Mouse (Mus musculus): ENCODE data around the gene Syap1. TPM values are rescaled to one million over a fixed set of nuclear protein-coding genes. Genes with fewer than 3 reads are reported as not detected.
A peak's percentile ranks its signal among the peaks of the same experiment; 100 is the strongest.

Gene Syap1
- polyA plus RNA-seq, 1 experiment from 2014 or later: 47.1 TPM

- Histone ChIP-seq H3K36me3 (no peaks in the 10 kb centered on the region), H3K27me3 (no peaks in the 10 kb centered on the region), H3K9me3 (replicated peaks) (no peaks in the 10 kb centered on the region), H3K9ac (no peak overlapping the region), H3K27ac (replicated peaks) (no peak overlapping the region), H3K4me2 (replicated peaks) (no peak overlapping the region), H3K4me3 (replicated peaks) (peak overlapping the region; percentile 60), H3K4me1 (no peaks in the 10 kb centered on the region)
- no peak for ATAC-seq (ENCODE audit: insufficient number of reproducible peaks, low FRiP score, low TSS enrichment, low read depth)
- 34% methylated on average over 5 of the region's 5 CpGs for WGBS
Measured at GRCm38 (mm10) chrX:162829741-162830140, 58.5 kb downstream of the Syap1 start.

- H3K4me2 ChIP-seq (replicated peaks): peak within 1 kb of the TSS; percentile 79
- no peak within 1 kb of the TSS for H3K27ac ChIP-seq (replicated peaks)
- no peaks in the 10 kb centered on the region for H3K27me3 ChIP-seq
- H3K4me3 ChIP-seq (replicated peaks): peak within 1 kb of the TSS; percentile 60
- ATAC-seq (ENCODE audit: insufficient number of reproducible peaks, low FRiP score, low TSS enrichment, low read depth): peak; percentile 99
- H3K9me3 ChIP-seq (replicated peaks): no peaks in the 10 kb centered on the region
- no peaks in the 10 kb centered on the region for H3K4me1 ChIP-seq
- H3K36me3 ChIP-seq: no peaks in the 10 kb centered on the region
- WGBS: 18% methylated on average over 37 of the region's 37 CpGs
- H3K9ac ChIP-seq: peak within 1 kb of the TSS; percentile 48
Measured at GRCm38 (mm10) chrX:162829203-162829708, 59.0 kb downstream of the Syap1 start, which contains the start of gene Txlng. TSS of gene Txlng (minus strand) at chrX:162829454.

GRCm38 (mm10) chrX:162828783-162829182 is 59.5 kb downstream of the Syap1 start:
- Histone ChIP-seq H3K27ac (replicated peaks) (no peak overlapping the region), H3K36me3 (no peaks in the 10 kb centered on the region), H3K27me3 (no peaks in the 10 kb centered on the region), H3K4me1 (no peaks in the 10 kb centered on the region), H3K4me2 (replicated peaks) (peak overlapping the region; percentile 79), H3K9me3 (replicated peaks) (no peaks in the 10 kb centered on the region), H3K4me3 (replicated peaks) (peak overlapping the region; percentile 60), H3K9ac (peak overlapping the region; percentile 48)
- 15% methylated on average over 20 of the region's 20 CpGs for WGBS
- no peak for ATAC-seq (ENCODE audit: insufficient number of reproducible peaks, low FRiP score, low TSS enrichment, low read depth)

- Histone ChIP-seq H3K9ac (no peak overlapping the region), H3K27ac (replicated peaks) (no peak overlapping the region), H3K27me3 (no peaks in the 10 kb centered on the region), H3K4me3 (replicated peaks) (peak overlapping the region; percentile 60), H3K4me2 (replicated peaks) (peak overlapping the region; percentile 79), H3K4me1 (no peaks in the 10 kb centered on the region), H3K9me3 (replicated peaks) (no peaks in the 10 kb centered on the region), H3K36me3 (no peaks in the 10 kb centered on the region)
- ATAC-seq (ENCODE audit: insufficient number of reproducible peaks, low FRiP score, low TSS enrichment, low read depth): no peak
- WGBS: 25% methylated on average over 6 of the region's 6 CpGs
Measured at GRCm38 (mm10) chrX:162828016-162828415, 60.2 kb downstream of the Syap1 start.

MicroRNAs within 50 kb of the gene (microRNA counts, 519-probe panel; counts per million panel counts)
- microRNA mmu-miR-3473: 1,843 counts per million, percentile 29 among the panel's probes with 10 or more counts

Small RNA genes lying within 50 kb of the gene (microRNA-seq; reads per million reads assigned to microRNA genes)
- gene Mir3473a (ENCODE audit: borderline number of aligned reads): not detected

Other genes starting within 250 kb of the Syap1 start
- gene Reps2, start 244.8 kb downstream of the Syap1 start, polyA plus RNA-seq (2015; fragmentation: Nextera tagmentation; extraction: Ambion mirVana): 1.7 and 2.1 TPM in 2 replicates
- gene Rbbp7, start 128.0 kb downstream of the Syap1 start, polyA plus RNA-seq (2015; fragmentation: Nextera tagmentation; extraction: Ambion mirVana): 425 and 436 TPM in 2 replicates
- 12.5 and 13.2 TPM in 2 replicates for gene Txlng, start 59.0 kb downstream of the Syap1 start, polyA plus RNA-seq (2015; fragmentation: Nextera tagmentation; extraction: Ambion mirVana)
- 71.6 and 75.0 TPM in 2 replicates for gene Ctps2, start 12.8 kb upstream of the Syap1 start, polyA plus RNA-seq (2015; fragmentation: Nextera tagmentation; extraction: Ambion mirVana)
- 0.52 TPM in 1 of 2 replicates, not detected in the other for gene S100g, start 76.2 kb upstream of the Syap1 start, polyA plus RNA-seq (2015; fragmentation: Nextera tagmentation; extraction: Ambion mirVana)